Mouse (Mus musculus) 3134 (cell line): ENCODE results near the gene Reck.

Source experiments
- DNase-seq: peaks from one replicate; pipeline ENCODE4 v3.0.0-alpha.2; 2011; ENCODE audit warnings: low spot score; ENCODE audit not compliant: insufficient read length; ENCODE audit errors: extremely low read depth

Gene Reck

DNA sequence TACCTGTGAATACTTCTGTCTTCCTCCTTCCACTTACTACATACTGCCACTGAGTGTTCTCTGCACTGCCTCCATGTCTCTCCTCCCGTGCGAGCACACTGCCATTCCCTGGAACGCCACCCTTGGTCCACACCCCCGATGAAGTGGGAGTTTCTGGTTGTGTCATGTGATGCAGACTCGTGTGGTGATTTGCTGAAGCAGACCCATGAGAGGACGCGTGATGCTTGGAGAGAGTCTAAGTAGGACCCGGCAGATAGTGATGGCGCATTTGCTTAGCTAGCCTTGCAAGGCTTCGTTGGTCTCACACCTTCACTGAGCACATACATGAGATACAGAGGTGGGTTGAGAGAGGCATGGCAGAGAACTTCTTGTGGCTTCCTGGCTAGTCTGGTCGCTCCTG lies 117.7 kb downstream of the Reck start:
- no peak for DNase-seq

DNA sequence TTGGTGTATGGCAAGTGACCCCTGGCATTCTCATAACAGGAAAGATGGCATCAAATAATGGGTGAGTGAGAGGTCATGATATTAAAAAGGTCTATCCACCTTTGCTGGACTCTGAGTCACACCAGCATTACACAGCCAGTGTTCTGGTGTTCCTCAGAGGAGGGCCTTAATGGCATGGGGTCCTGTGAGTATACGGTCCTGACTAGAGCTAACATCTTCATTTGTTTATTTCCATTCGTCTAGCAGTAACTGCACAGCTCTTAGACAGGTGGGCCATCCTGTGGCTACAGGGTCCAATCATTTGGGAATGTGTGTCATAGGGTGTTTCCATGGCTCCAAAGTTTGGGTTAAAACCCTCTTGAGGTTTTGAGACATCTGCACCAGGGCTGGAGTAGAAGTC lies 119.0 kb downstream of the Reck start:
- DNase-seq = no peak
